Mouse (Mus musculus) gastrocnemius, adult 8-10 months (tissue): ENCODE measurements at regions not wholly inside any gene's neighbourhood (a gene's known extent, or its start where the extent isn't known, plus 50 kb on each side); places are given as distances from the start of the nearest gene placed in this dataset.

Experiments used
- DNase-seq, 2 experiments: peaks; one replicate each; pipeline ENCODE4 v3.0.0; 2022; ENCODE audit warnings: low spot score in 2 of 2

GRCm38 (mm10) chr2:128217784-128218467, 92.1 kb downstream of the Bcl2l11 start:
- peak in 1 of 2 experiments; percentile 23 for DNase-seq

- DNase-seq = no peak
Measured at GRCm38 (mm10) chr2:128218961-128219360, 93.1 kb downstream of the Bcl2l11 start.

GRCm38 (mm10) chr2:128221055-128221454, 95.2 kb downstream of the Bcl2l11 start:
- DNase-seq = no peak

- no peak for DNase-seq
Measured at GRCm38 (mm10) chr2:128221657-128222056, 95.8 kb downstream of the Bcl2l11 start.

GRCm38 (mm10) chr2:128226465-128227047, 100.7 kb downstream of the Bcl2l11 start:
- DNase-seq = no peak

- no peak for DNase-seq
Measured at GRCm38 (mm10) chr2:128229730-128230129, 103.9 kb downstream of the Bcl2l11 start.

- no peak for DNase-seq
Measured at GRCm38 (mm10) chr2:128230921-128231320, 105.1 kb downstream of the Bcl2l11 start.

- no peak for DNase-seq
Measured at GRCm38 (mm10) chr2:128231338-128231737, 105.5 kb downstream of the Bcl2l11 start.

- no peak for DNase-seq
Measured at GRCm38 (mm10) chr2:128232027-128232426, 106.2 kb downstream of the Bcl2l11 start.

GRCm38 (mm10) chr2:128235127-128235526, 109.3 kb downstream of the Bcl2l11 start:
- no peak for DNase-seq

GRCm38 (mm10) chr2:128239451-128239850, 113.6 kb downstream of the Bcl2l11 start:
- DNase-seq = no peak

GRCm38 (mm10) chr2:128240054-128240453, 114.2 kb downstream of the Bcl2l11 start:
- DNase-seq = no peak

- no peak for DNase-seq
Measured at GRCm38 (mm10) chr2:128240536-128241279, 114.9 kb downstream of the Bcl2l11 start.

GRCm38 (mm10) chr2:128241280-128241665, 115.4 kb downstream of the Bcl2l11 start:
- no peak for DNase-seq

GRCm38 (mm10) chr2:128245544-128245943, 119.7 kb downstream of the Bcl2l11 start:
- DNase-seq = peak; percentile 22 to 54

GRCm38 (mm10) chr2:128247967-128248366, 122.1 kb downstream of the Bcl2l11 start:
- DNase-seq = no peak

- no peak for DNase-seq
Measured at GRCm38 (mm10) chr2:128249188-128249587, 123.3 kb downstream of the Bcl2l11 start.

GRCm38 (mm10) chr2:128249607-128250006, 123.8 kb downstream of the Bcl2l11 start:
- no peak for DNase-seq

- no peak for DNase-seq
Measured at GRCm38 (mm10) chr2:128250841-128251240, 125.0 kb downstream of the Bcl2l11 start.

GRCm38 (mm10) chr2:128256651-128257050, 130.8 kb downstream of the Bcl2l11 start:
- DNase-seq = no peak

GRCm38 (mm10) chr2:128257262-128257661, 131.4 kb downstream of the Bcl2l11 start:
- no peak for DNase-seq

- no peak for DNase-seq
Measured at GRCm38 (mm10) chr2:128263880-128264279, 138.0 kb downstream of the Bcl2l11 start.
